In genomic region chr12:114583371-114583770, GRCm38 (mm10) we compare ENCODE assay signal across 12 mouse cellular contexts.
"Had no signal": no experiment of that assay in that cellular context is flagged by ENCODE, and none has a peak within 500 bp of the region (broad histone marks: within the 10 kb centered on the region; RNA-seq: fewer than 3 reads in every experiment).

No protein-coding gene starts in this region.

- H3K9ac ChIP-seq: limb, embryonic 15.5 days; liver, embryonic 12.5 days; lung, embryonic 14.5 days; midbrain, embryonic 12.5 days had no signal

- H3K27me3 ChIP-seq: limb, embryonic 15.5 days; liver, embryonic 12.5 days; midbrain, embryonic 12.5 days had no signal

- H3K4me2 ChIP-seq: limb, embryonic 15.5 days; liver, embryonic 12.5 days; lung, embryonic 14.5 days; midbrain, embryonic 12.5 days had no signal

- H3K36me3 ChIP-seq: limb, embryonic 15.5 days; liver, embryonic 12.5 days; midbrain, embryonic 12.5 days had no signal

- H3K9me3 ChIP-seq: limb, embryonic 15.5 days had no signal

- ATAC-seq: liver, embryonic 12.5 days; midbrain, embryonic 16.5 days had no signal

- H3K27ac ChIP-seq: limb, embryonic 15.5 days; liver, embryonic 12.5 days; midbrain, embryonic 12.5 days had no signal

- H3K4me1 ChIP-seq: limb, embryonic 15.5 days; liver, embryonic 12.5 days; midbrain, embryonic 12.5 days had no signal

- DNase-seq: kidney, adult 8-10 months; kidney, postnatal 36 days; layer of hippocampus, adult 9-11 months; layer of hippocampus, postnatal 36 days; lung, embryonic 14.5 days; lung, postnatal 10 days; lung, postnatal 4 days; right cerebral cortex, postnatal 14 days had no signal

- H3K4me3 ChIP-seq: limb, embryonic 15.5 days; liver, embryonic 12.5 days; midbrain, embryonic 12.5 days had no signal
